Comparison of ENCODE assay signal across 15 mouse cellular contexts in the genomic region with DNA sequence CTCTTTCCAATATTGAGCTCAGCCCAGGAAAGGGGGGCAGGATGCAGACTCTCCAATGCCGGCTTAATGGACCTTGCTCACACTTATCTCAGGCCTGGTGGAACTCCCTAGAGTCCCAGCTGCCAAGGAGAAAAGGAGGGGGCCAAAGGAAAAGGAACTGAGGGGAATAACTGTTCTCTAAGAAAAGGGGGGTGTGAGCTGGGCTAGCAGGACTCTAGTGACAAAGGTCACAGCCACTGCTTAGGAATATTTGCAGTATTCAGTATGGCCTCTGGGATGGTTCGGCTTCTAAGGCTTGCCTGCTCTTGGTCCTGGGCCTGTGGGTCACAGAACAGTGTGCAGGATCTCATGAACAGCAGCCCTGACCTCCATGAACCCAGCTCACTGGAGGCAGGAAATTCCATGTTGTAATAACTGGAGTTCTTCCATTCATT. TPM values are rescaled to one million over a fixed set of nuclear protein-coding genes. Genes with fewer than 3 reads are reported as not detected.
DNase-seq lines count a peak whose midpoint lies in the region; ATAC-seq lines count a peak whose summit lies in the region.
"Had no signal": no experiment of that assay in that cellular context is flagged by ENCODE, and none has a peak within 500 bp of the region (broad histone marks: within the 10 kb centered on the region; RNA-seq: fewer than 3 reads in every experiment).

No protein-coding gene starts in this region.

- 51% methylated on average over 2 of the region's 2 CpGs for WGBS in heart, embryonic 11.5 days (ENCODE audit: insufficient replicate concordance)
- 78% methylated on average over 2 of the region's 2 CpGs for WGBS in forebrain, embryonic 11.5 days

- H3K4me3 ChIP-seq in heart, embryonic 11.5 days (ENCODE audit: low read depth, low read length): no peak overlapping the region
- no peak overlapping the region for H3K4me3 ChIP-seq in forebrain, embryonic 11.5 days (ENCODE audit: low read depth, low read length)
- H3K4me3 ChIP-seq: embryonic facial prominence, embryonic 12.5 days had no signal

- no peak overlapping the region for H3K27ac ChIP-seq in heart, embryonic 11.5 days (ENCODE audit: low read depth, low read length)
- no peak overlapping the region for H3K27ac ChIP-seq in forebrain, embryonic 11.5 days (ENCODE audit: low read depth, low read length)
- H3K27ac ChIP-seq: embryonic facial prominence, embryonic 12.5 days had no signal

- ATAC-seq in heart, embryonic 11.5 days (replicated peaks; ENCODE audit: insufficient number of reproducible peaks, low FRiP score, low TSS enrichment): no peak
- no peak for ATAC-seq in forebrain, embryonic 11.5 days (replicated peaks; ENCODE audit: low FRiP score)

- H3K27me3 ChIP-seq in heart, embryonic 11.5 days (ENCODE audit: control insufficient read depth, insufficient read depth, low read length): 0 out of 2 replicates have a peak, but pooled peaks cover 3% of the 10 kb centered on the region
- H3K27me3 ChIP-seq in forebrain, embryonic 11.5 days (ENCODE audit: control insufficient read depth, insufficient read depth, low read length): no peaks in the 10 kb centered on the region
- H3K27me3 ChIP-seq: CH12.LX; embryonic facial prominence, embryonic 12.5 days had no signal

- H3K36me3 ChIP-seq in heart, embryonic 11.5 days (ENCODE audit: control insufficient read depth, insufficient read depth, low read length): no peaks in the 10 kb centered on the region
- no peaks in the 10 kb centered on the region for H3K36me3 ChIP-seq in forebrain, embryonic 11.5 days (ENCODE audit: control insufficient read depth, insufficient read depth, low read length)
- H3K36me3 ChIP-seq: embryonic facial prominence, embryonic 12.5 days had no signal

- no peaks in the 10 kb centered on the region; the same call in 1 of the 2 replicates for H3K4me1 ChIP-seq in heart, embryonic 11.5 days (ENCODE audit: control insufficient read depth, insufficient read depth, low read length)
- H3K4me1 ChIP-seq in forebrain, embryonic 11.5 days (replicated peaks; ENCODE audit: control insufficient read depth, insufficient read depth, low read length): no peaks in the 10 kb centered on the region
- H3K4me1 ChIP-seq: embryonic facial prominence, embryonic 12.5 days had no signal

- no peak overlapping the region for H3K4me2 ChIP-seq in heart, embryonic 11.5 days
- H3K4me2 ChIP-seq in forebrain, embryonic 11.5 days (ENCODE audit: low read depth, low read length, severe bottlenecking): no peak overlapping the region
- H3K4me2 ChIP-seq: embryonic facial prominence, embryonic 12.5 days had no signal

- H3K9me3 ChIP-seq in heart, embryonic 11.5 days (replicated peaks; ENCODE audit: control insufficient read depth, low read length): no peaks in the 10 kb centered on the region
- H3K9me3 ChIP-seq in forebrain, embryonic 11.5 days (ENCODE audit: control insufficient read depth, low read length): no peaks in the 10 kb centered on the region
- H3K9me3 ChIP-seq: embryonic facial prominence, embryonic 12.5 days had no signal

- peak; percentile 98 for DNase-seq in heart, adult 11 months
- peak; percentile 43 for DNase-seq in Muller cell, postnatal 12 days (ENCODE audit: inconsistent ontology term)
- DNase-seq in heart, adult 9 months (ENCODE audit: low spot score in 2 of 2): peak; percentile 79
- DNase-seq in kidney, postnatal 36 days: peak; percentile 34 to 63
- no peak for DNase-seq in forebrain, embryonic 11.5 days (ENCODE audit: low spot score)
- DNase-seq in embryo, embryonic 9.5 days (ENCODE audit: extremely low spot score): no peak
- no peak for DNase-seq in T-cell, adult 2 months (ENCODE audit: low spot score)
- DNase-seq: cerebellum, adult 18-20 months; right cerebral cortex, postnatal 14 days; thymus, adult 2 months had no signal

- no peak overlapping the region for H3K9ac ChIP-seq in heart, embryonic 11.5 days (ENCODE audit: low read depth, low read length)
- H3K9ac ChIP-seq in forebrain, embryonic 11.5 days (ENCODE audit: low read length): no peak overlapping the region
- H3K9ac ChIP-seq: embryonic facial prominence, embryonic 12.5 days had no signal

RNA-seq across cellular contexts. Expression of gene Gphb5, which starts 47.1 kb away (rescaled TPM):
- polyA plus RNA-seq in heart, embryonic 11.5 days (2014; fragmentation: Nextera tagmentation; extraction: Ambion mirVana): not detected in 2 replicates
- not detected in 2 replicates for polyA plus RNA-seq in forebrain, embryonic 11.5 days (2014; fragmentation: Nextera tagmentation; extraction: Ambion mirVana)
- polyA plus RNA-seq: large intestine, adult 2 months; neural tube, embryonic 11.5 days had no signal

Comparison
In these comparisons a context has a peak if more than half of its experiments do, and no peak if none do; other contexts are left out.
1. DNase-seq: peak in heart, adult 11 months (single experiment), Muller cell, postnatal 12 days (single experiment), heart, adult 9 months (2 of 2) and kidney, postnatal 36 days (2 of 2); none in forebrain, embryonic 11.5 days (single experiment), embryo, embryonic 9.5 days (single experiment) and T-cell, adult 2 months (single experiment).